Mouse (Mus musculus): ENCODE measurements around the gene Sbno2. TPM values are rescaled to one million over a fixed set of nuclear protein-coding genes. Genes with fewer than 3 reads are reported as not detected.

The Sbno2 gene
- polyA plus RNA-seq, 1 experiment from 2014 or later = 17.2 TPM

GRCm38 (mm10) chr10:80070837-80071515 lies 34.4 kb downstream of the Sbno2 start:
- H3K9me3 ChIP-seq (replicated peaks; ENCODE audit: control insufficient read depth, low read length) = no peaks in the 10 kb centered on the region
- no peak overlapping the region for H3K4me3 ChIP-seq (replicated peaks; ENCODE audit: low read length)
- H3K27me3 ChIP-seq (ENCODE audit: control insufficient read depth, insufficient read depth, low read length) = no peaks in the 10 kb centered on the region
- peak overlapping the region; percentile 50; the same call in 1 of the 2 replicates for H3K9ac ChIP-seq (ENCODE audit: low read length)
- H3K27ac ChIP-seq (ENCODE audit: low read length) = peak overlapping the region; percentile 92
- peak; percentile 89 for ATAC-seq (ENCODE audit: insufficient read depth, low FRiP score)
- H3K4me1 ChIP-seq (ENCODE audit: control insufficient read depth, insufficient read depth, low read length) = peaks cover 34% of the 10 kb centered on the region
- H3K4me2 ChIP-seq (ENCODE audit: low read depth, low read length) = no peak overlapping the region
- no peaks in the 10 kb centered on the region for H3K36me3 ChIP-seq (ENCODE audit: control insufficient read depth, insufficient read depth, low read length)
- WGBS = 48% methylated on average over 9 of the region's 9 CpGs

- H3K4me3 ChIP-seq (replicated peaks; ENCODE audit: low read length) = no peak overlapping the region
- no peak overlapping the region for H3K9ac ChIP-seq (ENCODE audit: low read length)
- H3K4me1 ChIP-seq (ENCODE audit: control insufficient read depth, insufficient read depth, low read length) = peaks cover 27% of the 10 kb centered on the region
- whole genome bisulfite sequencing = 74% methylated on average over 4 of the region's 4 CpGs
- H3K36me3 ChIP-seq (ENCODE audit: control insufficient read depth, insufficient read depth, low read length) = no peaks in the 10 kb centered on the region
- no peak for ATAC-seq (ENCODE audit: insufficient read depth, low FRiP score)
- H3K9me3 ChIP-seq (replicated peaks; ENCODE audit: control insufficient read depth, low read length) = no peaks in the 10 kb centered on the region
- no peak overlapping the region for H3K27ac ChIP-seq (ENCODE audit: low read length)
- no peaks in the 10 kb centered on the region for H3K27me3 ChIP-seq (ENCODE audit: control insufficient read depth, insufficient read depth, low read length)
- no peak overlapping the region for H3K4me2 ChIP-seq (ENCODE audit: low read depth, low read length)
These were observed 35.4 kb downstream of the Sbno2 start for GRCm38 (mm10) chr10:80069948-80070450.

- Histone ChIP-seq H3K27me3 (ENCODE audit: control insufficient read depth, insufficient read depth, low read length) (no peaks in the 10 kb centered on the region), H3K4me1 (ENCODE audit: control insufficient read depth, insufficient read depth, low read length) (peaks cover 20% of the 10 kb centered on the region), H3K9ac (ENCODE audit: low read length) (no peak overlapping the region), H3K4me3 (replicated peaks; ENCODE audit: low read length) (no peak overlapping the region), H3K27ac (ENCODE audit: low read length) (no peak overlapping the region), H3K9me3 (replicated peaks; ENCODE audit: control insufficient read depth, low read length) (no peaks in the 10 kb centered on the region), H3K36me3 (ENCODE audit: control insufficient read depth, insufficient read depth, low read length) (no peaks in the 10 kb centered on the region), H3K4me2 (ENCODE audit: low read depth, low read length) (no peak overlapping the region)
- WGBS = 91% methylated on average over 6 of the region's 7 CpGs
- no peak for ATAC-seq (ENCODE audit: insufficient read depth, low FRiP score)
These were observed 36.1 kb downstream of the Sbno2 start for GRCm38 (mm10) chr10:80069251-80069650.

- no peak overlapping the region for H3K9ac ChIP-seq (ENCODE audit: low read length)
- 0 out of 2 replicates have a peak, but pooled peaks cover 7% of the 10 kb centered on the region for H3K36me3 ChIP-seq (ENCODE audit: control insufficient read depth, insufficient read depth, low read length)
- no peak for ATAC-seq (ENCODE audit: insufficient read depth, low FRiP score)
These were observed 41.3 kb downstream of the Sbno2 start for GRCm38 (mm10) chr10:80063877-80064650.

GRCm38 (mm10) chr10:80063104-80063503 lies 42.3 kb downstream of the Sbno2 start:
- no peak overlapping the region for H3K4me3 ChIP-seq (replicated peaks; ENCODE audit: low read length)
- no peak for ATAC-seq (ENCODE audit: insufficient read depth, low FRiP score)
- no peak overlapping the region for H3K4me2 ChIP-seq (ENCODE audit: low read depth, low read length)
- no peaks in the 10 kb centered on the region for H3K9me3 ChIP-seq (replicated peaks; ENCODE audit: control insufficient read depth, low read length)
- H3K4me1 ChIP-seq (ENCODE audit: control insufficient read depth, insufficient read depth, low read length) = no peaks in the 10 kb centered on the region
- 86% methylated on average over 5 of the region's 5 CpGs for WGBS
- no peak overlapping the region; the same call in 1 of the 2 replicates for H3K9ac ChIP-seq (ENCODE audit: low read length)
- 0 out of 2 replicates have a peak, but pooled peaks cover 7% of the 10 kb centered on the region for H3K36me3 ChIP-seq (ENCODE audit: control insufficient read depth, insufficient read depth, low read length)
- no peaks in the 10 kb centered on the region for H3K27me3 ChIP-seq (ENCODE audit: control insufficient read depth, insufficient read depth, low read length)
- H3K27ac ChIP-seq (ENCODE audit: low read length) = peak overlapping the region; percentile 49; the same call in 1 of the 2 replicates

More at GRCm38 (mm10) chr10:80063877-80064650, 41.3 kb downstream of the Sbno2 start:
- Histone ChIP-seq H3K9me3 (replicated peaks; ENCODE audit: control insufficient read depth, low read length) (no peaks in the 10 kb centered on the region), H3K27ac (ENCODE audit: low read length) (no peak overlapping the region), H3K4me1 (ENCODE audit: control insufficient read depth, insufficient read depth, low read length) (no peaks in the 10 kb centered on the region), H3K4me3 (replicated peaks; ENCODE audit: low read length) (no peak overlapping the region), H3K4me2 (ENCODE audit: low read depth, low read length) (no peak overlapping the region), H3K27me3 (ENCODE audit: control insufficient read depth, insufficient read depth, low read length) (no peaks in the 10 kb centered on the region)
- WGBS = 72% methylated on average over 23 of the region's 23 CpGs

- 76% methylated on average over 30 of the region's 30 CpGs for WGBS
- ATAC-seq (ENCODE audit: insufficient read depth, low FRiP score) = no peak
- H3K4me3 ChIP-seq (replicated peaks; ENCODE audit: low read length) = no peak overlapping the region
These were observed 47.6 kb downstream of the Sbno2 start for GRCm38 (mm10) chr10:80057683-80058326.

GRCm38 (mm10) chr10:80056976-80057682 lies 48.2 kb downstream of the Sbno2 start:
- Histone ChIP-seq H3K4me1 (ENCODE audit: control insufficient read depth, insufficient read depth, low read length) (peaks cover 24% of the 10 kb centered on the region), H3K9me3 (replicated peaks; ENCODE audit: control insufficient read depth, low read length) (no peaks in the 10 kb centered on the region), H3K36me3 (ENCODE audit: control insufficient read depth, insufficient read depth, low read length) (peaks cover 16% of the 10 kb centered on the region), H3K4me3 (replicated peaks; ENCODE audit: low read length) (no peak overlapping the region), H3K4me2 (ENCODE audit: low read depth, low read length) (no peak overlapping the region), H3K27ac (ENCODE audit: low read length) (no peak overlapping the region), H3K27me3 (ENCODE audit: control insufficient read depth, insufficient read depth, low read length) (no peaks in the 10 kb centered on the region), H3K9ac (ENCODE audit: low read length) (no peak overlapping the region)
- WGBS = 88% methylated on average over 27 of the region's 27 CpGs
- ATAC-seq (ENCODE audit: insufficient read depth, low FRiP score) = no peak

More at GRCm38 (mm10) chr10:80057683-80058326, 47.6 kb downstream of the Sbno2 start:
- Histone ChIP-seq H3K4me2 (ENCODE audit: low read depth, low read length) (no peak overlapping the region), H3K27ac (ENCODE audit: low read length) (no peak overlapping the region), H3K9ac (ENCODE audit: low read length) (no peak overlapping the region), H3K4me1 (ENCODE audit: control insufficient read depth, insufficient read depth, low read length) (peaks cover 18% of the 10 kb centered on the region), H3K27me3 (ENCODE audit: control insufficient read depth, insufficient read depth, low read length) (no peaks in the 10 kb centered on the region), H3K9me3 (replicated peaks; ENCODE audit: control insufficient read depth, low read length) (no peaks in the 10 kb centered on the region), H3K36me3 (ENCODE audit: control insufficient read depth, insufficient read depth, low read length) (peaks cover 16% of the 10 kb centered on the region)

- Histone ChIP-seq H3K36me3 (ENCODE audit: control insufficient read depth, insufficient read depth, low read length) (peaks cover 16% of the 10 kb centered on the region), H3K4me3 (replicated peaks; ENCODE audit: low read length) (no peak overlapping the region), H3K9me3 (replicated peaks; ENCODE audit: control insufficient read depth, low read length) (no peaks in the 10 kb centered on the region), H3K27ac (ENCODE audit: low read length) (no peak overlapping the region), H3K4me1 (ENCODE audit: control insufficient read depth, insufficient read depth, low read length) (peaks cover 30% of the 10 kb centered on the region), H3K27me3 (ENCODE audit: control insufficient read depth, insufficient read depth, low read length) (no peaks in the 10 kb centered on the region), H3K4me2 (ENCODE audit: low read depth, low read length) (no peak overlapping the region; the same call in 1 of the 2 replicates), H3K9ac (ENCODE audit: low read length) (no peak overlapping the region; the same call in 1 of the 2 replicates)
- 90% methylated on average over 4 of the region's 4 CpGs for WGBS
- no peak for ATAC-seq (ENCODE audit: insufficient read depth, low FRiP score)
These were observed 48.9 kb downstream of the Sbno2 start for GRCm38 (mm10) chr10:80056506-80056905.
